7 mouse cellular contexts compared by ENCODE assay signal in the genomic region with DNA sequence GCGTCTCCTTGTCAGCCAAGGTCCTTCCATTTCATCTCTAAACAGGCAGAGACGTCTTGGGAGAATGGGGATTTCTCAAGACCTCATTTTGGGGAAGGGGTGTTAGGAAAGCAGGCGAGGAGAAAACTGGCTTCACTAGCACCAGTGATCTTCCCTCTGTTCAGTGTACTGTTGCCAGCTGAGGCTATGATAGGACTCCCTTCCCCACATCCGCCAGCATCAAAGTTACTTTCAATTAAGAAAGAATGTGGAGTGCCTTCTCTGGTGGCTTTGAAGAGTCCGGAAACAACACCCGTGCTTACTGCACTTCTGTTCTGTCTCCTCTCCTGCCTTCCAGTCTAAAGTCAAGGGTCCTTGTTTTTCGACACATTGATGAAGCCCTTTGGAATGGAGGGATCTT. TPM values are rescaled to one million over a fixed set of nuclear protein-coding genes. Genes with fewer than 3 reads are reported as not detected.
DNase-seq lines count a peak whose midpoint lies in the region; ATAC-seq and TF ChIP-seq lines count a peak whose summit lies in the region.

No protein-coding gene starts in this region.

- peaks cover 26% of the 10 kb centered on the region for H3K4me1 ChIP-seq in megakaryocyte, embryonic 14.5 days
- H3K4me1 ChIP-seq in embryonic facial prominence, embryonic 14.5 days (ENCODE audit: control insufficient read depth, insufficient read depth, low read length) = no peaks in the 10 kb centered on the region
- no peaks in the 10 kb centered on the region for H3K4me1 ChIP-seq in intestine, postnatal 0 days (replicated peaks; ENCODE audit: control insufficient read depth, insufficient read depth, low read length)

- ATAC-seq in megakaryocyte, adult 5-6 weeks (ENCODE audit: poor library complexity, severe bottlenecking) = no peak
- ATAC-seq in embryonic facial prominence, embryonic 14.5 days (ENCODE audit: low read depth) = no peak
- ATAC-seq in intestine, postnatal 0 days = no peak

- no peak overlapping the region for H3K27ac ChIP-seq in embryonic facial prominence, embryonic 14.5 days (replicated peaks; ENCODE audit: low read depth, low read length)
- H3K27ac ChIP-seq in intestine, postnatal 0 days (ENCODE audit: low read depth, low read length) = no peak overlapping the region

- 0 out of 2 replicates have a peak, but pooled peaks cover 4% of the 10 kb centered on the region for H3K9me3 ChIP-seq in megakaryocyte, embryonic 14.5 days
- no peaks in the 10 kb centered on the region for H3K9me3 ChIP-seq in embryonic facial prominence, embryonic 14.5 days (ENCODE audit: control insufficient read depth, low read length)
- H3K9me3 ChIP-seq in intestine, postnatal 0 days (ENCODE audit: control insufficient read depth) = no peaks in the 10 kb centered on the region

- H3K9ac ChIP-seq in embryonic facial prominence, embryonic 14.5 days (ENCODE audit: low read depth, low read length) = no peak overlapping the region
- H3K9ac ChIP-seq in intestine, postnatal 0 days (ENCODE audit: low read depth, low read length) = no peak overlapping the region

- H3K4me2 ChIP-seq in embryonic facial prominence, embryonic 14.5 days (ENCODE audit: low read depth, low read length) = peak overlapping the region; percentile 95
- H3K4me2 ChIP-seq in intestine, postnatal 0 days (replicated peaks; ENCODE audit: low read depth) = peak overlapping the region; percentile 13; the same call in 1 of the 2 replicates

- no peak for TF ChIP-seq CTCF in intestine, postnatal 0 days (IDR thresholded peaks at IDR 0.05; ENCODE audit: low read depth)

- WGBS in embryonic facial prominence, embryonic 14.5 days = 5% methylated on average over 7 of the region's 7 CpGs
- 9% methylated on average over 7 of the region's 7 CpGs for WGBS in intestine, postnatal 0 days

- no peaks in the 10 kb centered on the region for H3K36me3 ChIP-seq in megakaryocyte, embryonic 14.5 days (replicated peaks; ENCODE audit: low read length)
- H3K36me3 ChIP-seq in embryonic facial prominence, embryonic 14.5 days (ENCODE audit: control insufficient read depth, insufficient read depth, low read length) = no peaks in the 10 kb centered on the region
- no peaks in the 10 kb centered on the region for H3K36me3 ChIP-seq in intestine, postnatal 0 days (ENCODE audit: control insufficient read depth, insufficient read depth)

- DNase-seq in embryonic facial prominence, embryonic 14.5 days (ENCODE audit: low spot score) = no peak
- DNase-seq in retina, postnatal 1 day = peak; percentile 32
- no peak for DNase-seq in right cerebral cortex, postnatal 25 days
- no peak for DNase-seq in lung, postnatal 14 days

- H3K4me3 ChIP-seq in megakaryocyte, embryonic 14.5 days (replicated peaks) = peak overlapping the region; percentile 85
- peak overlapping the region; percentile 56; the same call in 1 of the 2 replicates for H3K4me3 ChIP-seq in embryonic facial prominence, embryonic 14.5 days (ENCODE audit: low read depth, low read length)
- H3K4me3 ChIP-seq in intestine, postnatal 0 days (ENCODE audit: low read depth, low read length) = no peak overlapping the region

- H3K27me3 ChIP-seq in megakaryocyte, embryonic 14.5 days (replicated peaks) = peaks cover 44% of the 10 kb centered on the region
- peaks cover 50% of the 10 kb centered on the region for H3K27me3 ChIP-seq in embryonic facial prominence, embryonic 14.5 days (replicated peaks; ENCODE audit: control insufficient read depth, insufficient read depth, low read length)
- H3K27me3 ChIP-seq in intestine, postnatal 0 days (replicated peaks; ENCODE audit: control insufficient read depth, insufficient read depth, low read length) = peaks cover 19% of the 10 kb centered on the region

RNA-seq across cellular contexts. Expression of gene Lhfpl3, which starts 1.4 kb away (rescaled TPM):
- not detected in 2 replicates for polyA plus RNA-seq in megakaryocyte, embryonic 14.5 days (2012; ENCODE audit: insufficient read depth, low replicate concordance)
- total RNA-seq in megakaryocyte, adult 5-6 weeks (2015) = not detected in 2 replicates
- not detected in 2 replicates for total RNA-seq in megakaryocyte, adult 5-6 weeks (2017)
- polyA plus RNA-seq in embryonic facial prominence, embryonic 14.5 days (2014; fragmentation: Nextera tagmentation; extraction: Ambion mirVana) = 0.97 and 1.3 TPM in 2 replicates
- polyA plus RNA-seq in intestine, postnatal 0 days (2015; fragmentation: Nextera tagmentation; extraction: Ambion mirVana) = 0.05 and 0.09 TPM in 2 replicates
